Mouse (Mus musculus) spleen, postnatal 4 days (tissue): ENCODE results near the gene Atp2a3.

Experiments
- DNase-seq, 2 experiments: peaks; one replicate each; pipeline ENCODE4 v3.0.0; 2022; ENCODE audit warnings: low spot score in 2 of 2

Gene Atp2a3

GRCm38 (mm10) chr11:73036077-73036476 is 75.1 kb downstream of the Atp2a3 start:
- DNase-seq = no peak

- no peak for DNase-seq
These were observed 75.9 kb downstream of the Atp2a3 start for GRCm38 (mm10) chr11:73036889-73037288.

- no peak for DNase-seq
These were observed 76.7 kb downstream of the Atp2a3 start for GRCm38 (mm10) chr11:73037691-73038090.

- peak; percentile 48 to 75 for DNase-seq
These were observed 78.3 kb downstream of the Atp2a3 start for GRCm38 (mm10) chr11:73039102-73039799.
